Mouse (Mus musculus): ENCODE data around the gene Ubald2. TPM values are rescaled to one million over a fixed set of nuclear protein-coding genes. Genes with fewer than 3 reads are reported as not detected.
"Not testable (repeated sequence)": the region's sequence is repeated elsewhere in the genome, so short reads cannot be mapped to it uniquely, and the experiment has no call there.

Gene Ubald2
- polyA plus RNA-seq, 1 experiment from 2014 or later = 48.4 TPM

GRCm38 (mm10) chr11:116468338-116468737, 34.4 kb downstream of the Ubald2 start:
- WGBS = 81% methylated on average over 3 of the region's 3 CpGs
- not testable (repeated sequence) for H3K9me3 ChIP-seq; H3K27ac ChIP-seq; H3K27me3 ChIP-seq; H3K9ac ChIP-seq (replicated peaks); H3K4me1 ChIP-seq (replicated peaks); H3K4me3 ChIP-seq (replicated peaks); ATAC-seq (ENCODE audit: insufficient number of reproducible peaks, insufficient read depth, low FRiP score, low TSS enrichment, low read depth); H3K4me2 ChIP-seq
- H3K36me3 ChIP-seq = peaks cover 39% of the 10 kb centered on the region

- H3K9me3 ChIP-seq = no peaks in the 10 kb centered on the region
- no peak overlapping the region for H3K9ac ChIP-seq (replicated peaks)
- WGBS = 87% methylated on average over 3 of the region's 3 CpGs
- H3K27me3 ChIP-seq = no peaks in the 10 kb centered on the region
- no peak overlapping the region for H3K4me3 ChIP-seq (replicated peaks)
- no peaks in the 10 kb centered on the region for H3K4me1 ChIP-seq (replicated peaks)
- H3K36me3 ChIP-seq = peaks cover 56% of the 10 kb centered on the region
- ATAC-seq (ENCODE audit: insufficient number of reproducible peaks, insufficient read depth, low FRiP score, low TSS enrichment, low read depth) = no peak
- no peak overlapping the region; the same call in 1 of the 2 replicates for H3K27ac ChIP-seq
- no peak overlapping the region for H3K4me2 ChIP-seq
Measured at GRCm38 (mm10) chr11:116470249-116470648, 36.4 kb downstream of the Ubald2 start.

GRCm38 (mm10) chr11:116470896-116471295, 37.0 kb downstream of the Ubald2 start:
- Histone ChIP-seq H3K4me3 (replicated peaks) (no peak overlapping the region), H3K27ac (no peak overlapping the region), H3K36me3 (peaks cover 62% of the 10 kb centered on the region), H3K9ac (replicated peaks) (0 out of 2 replicates have a peak overlapping the region, but pooled peaks have one; percentile 3), H3K27me3 (no peaks in the 10 kb centered on the region), H3K4me2 (no peak overlapping the region), H3K4me1 (replicated peaks) (no peaks in the 10 kb centered on the region), H3K9me3 (no peaks in the 10 kb centered on the region)
- 94% methylated on average over 4 of the region's 4 CpGs for WGBS
- ATAC-seq (ENCODE audit: insufficient number of reproducible peaks, insufficient read depth, low FRiP score, low TSS enrichment, low read depth) = no peak; the same call in 1 of the 2 replicates

GRCm38 (mm10) chr11:116472275-116472674, 38.4 kb downstream of the Ubald2 start:
- H3K4me2 ChIP-seq = no peak overlapping the region
- H3K27ac ChIP-seq = no peak overlapping the region
- no peaks in the 10 kb centered on the region for H3K4me1 ChIP-seq (replicated peaks)
- H3K9ac ChIP-seq (replicated peaks) = no peak overlapping the region
- no peak overlapping the region for H3K4me3 ChIP-seq (replicated peaks)
- ATAC-seq (ENCODE audit: insufficient number of reproducible peaks, insufficient read depth, low FRiP score, low TSS enrichment, low read depth) = no peak
- H3K9me3 ChIP-seq = no peaks in the 10 kb centered on the region
- WGBS = 86% methylated on average over 4 of the region's 4 CpGs
- H3K27me3 ChIP-seq = no peaks in the 10 kb centered on the region
- H3K36me3 ChIP-seq = peaks cover 76% of the 10 kb centered on the region

GRCm38 (mm10) chr11:116476041-116476440, 42.1 kb downstream of the Ubald2 start:
- 95% methylated on average over 10 of the region's 10 CpGs for WGBS
- no peak overlapping the region for H3K4me3 ChIP-seq (replicated peaks)
- no peaks in the 10 kb centered on the region for H3K9me3 ChIP-seq
- no peak for ATAC-seq (ENCODE audit: insufficient number of reproducible peaks, insufficient read depth, low FRiP score, low TSS enrichment, low read depth)
- no peak overlapping the region for H3K4me2 ChIP-seq
- no peaks in the 10 kb centered on the region for H3K27me3 ChIP-seq
- H3K4me1 ChIP-seq (replicated peaks) = no peaks in the 10 kb centered on the region
- H3K9ac ChIP-seq (replicated peaks) = no peak overlapping the region
- H3K36me3 ChIP-seq = peaks cover 98% of the 10 kb centered on the region
- H3K27ac ChIP-seq = no peak overlapping the region

GRCm38 (mm10) chr11:116476696-116477095, 42.8 kb downstream of the Ubald2 start:
- ATAC-seq (ENCODE audit: insufficient number of reproducible peaks, insufficient read depth, low FRiP score, low TSS enrichment, low read depth) = no peak
- H3K9ac ChIP-seq (replicated peaks) = no peak overlapping the region

GRCm38 (mm10) chr11:116477160-116477759, 43.4 kb downstream of the Ubald2 start:
- no peaks in the 10 kb centered on the region for H3K9me3 ChIP-seq
- H3K36me3 ChIP-seq = peaks cover 98% of the 10 kb centered on the region
- H3K4me1 ChIP-seq (replicated peaks) = no peaks in the 10 kb centered on the region
- ATAC-seq (ENCODE audit: insufficient number of reproducible peaks, insufficient read depth, low FRiP score, low TSS enrichment, low read depth) = no peak
- WGBS = 95% methylated on average over 15 of the region's 15 CpGs
- no peak overlapping the region for H3K4me2 ChIP-seq
- no peak overlapping the region for H3K27ac ChIP-seq
- no peak overlapping the region for H3K9ac ChIP-seq (replicated peaks)
- no peaks in the 10 kb centered on the region for H3K27me3 ChIP-seq
- H3K4me3 ChIP-seq (replicated peaks) = no peak overlapping the region

More at GRCm38 (mm10) chr11:116476696-116477095, 42.8 kb downstream of the Ubald2 start:
- Histone ChIP-seq H3K27me3 (no peaks in the 10 kb centered on the region), H3K4me3 (replicated peaks) (no peak overlapping the region), H3K27ac (no peak overlapping the region), H3K9me3 (no peaks in the 10 kb centered on the region), H3K4me2 (no peak overlapping the region), H3K36me3 (peaks cover 98% of the 10 kb centered on the region), H3K4me1 (replicated peaks) (no peaks in the 10 kb centered on the region)
- 90% methylated on average over 6 of the region's 6 CpGs for WGBS

GRCm38 (mm10) chr11:116478978-116479377, 45.1 kb downstream of the Ubald2 start:
- no peak overlapping the region for H3K4me3 ChIP-seq (replicated peaks)
- H3K4me2 ChIP-seq = no peak overlapping the region
- H3K36me3 ChIP-seq = peaks cover 97% of the 10 kb centered on the region
- 85% methylated on average over 7 of the region's 7 CpGs for WGBS
- H3K9ac ChIP-seq (replicated peaks) = no peak overlapping the region
- no peaks in the 10 kb centered on the region for H3K27me3 ChIP-seq
- ATAC-seq (ENCODE audit: insufficient number of reproducible peaks, insufficient read depth, low FRiP score, low TSS enrichment, low read depth) = no peak
- no peaks in the 10 kb centered on the region for H3K9me3 ChIP-seq
- H3K4me1 ChIP-seq (replicated peaks) = no peaks in the 10 kb centered on the region
- no peak overlapping the region for H3K27ac ChIP-seq

- no peak for ATAC-seq (ENCODE audit: insufficient number of reproducible peaks, insufficient read depth, low FRiP score, low TSS enrichment, low read depth)
- H3K27me3 ChIP-seq = no peaks in the 10 kb centered on the region
- H3K9ac ChIP-seq (replicated peaks) = no peak overlapping the region
- H3K36me3 ChIP-seq = peaks cover 99% of the 10 kb centered on the region
- H3K4me2 ChIP-seq = no peak overlapping the region
- H3K4me1 ChIP-seq (replicated peaks) = no peaks in the 10 kb centered on the region
- H3K27ac ChIP-seq = no peak overlapping the region
- H3K9me3 ChIP-seq = no peaks in the 10 kb centered on the region
- WGBS = 61% methylated on average over 8 of the region's 8 CpGs
- no peak overlapping the region for H3K4me3 ChIP-seq (replicated peaks)
Measured at GRCm38 (mm10) chr11:116479832-116480231, 45.9 kb downstream of the Ubald2 start.

- no peaks in the 10 kb centered on the region for H3K9me3 ChIP-seq
- ATAC-seq (ENCODE audit: insufficient number of reproducible peaks, insufficient read depth, low FRiP score, low TSS enrichment, low read depth) = no peak
- H3K27ac ChIP-seq = no peak overlapping the region
- H3K36me3 ChIP-seq = peaks cover 99% of the 10 kb centered on the region
- H3K4me2 ChIP-seq = no peak overlapping the region
- WGBS = 94% methylated on average over 8 of the region's 8 CpGs
- no peak overlapping the region for H3K9ac ChIP-seq (replicated peaks)
- H3K4me3 ChIP-seq (replicated peaks) = no peak overlapping the region
- H3K27me3 ChIP-seq = no peaks in the 10 kb centered on the region
- H3K4me1 ChIP-seq (replicated peaks) = no peaks in the 10 kb centered on the region
Measured at GRCm38 (mm10) chr11:116480975-116481374, 47.1 kb downstream of the Ubald2 start.

- no peaks in the 10 kb centered on the region for H3K27me3 ChIP-seq
- no peak overlapping the region for H3K4me2 ChIP-seq
- peaks cover 99% of the 10 kb centered on the region for H3K36me3 ChIP-seq
- no peak for ATAC-seq (ENCODE audit: insufficient number of reproducible peaks, insufficient read depth, low FRiP score, low TSS enrichment, low read depth)
- H3K9ac ChIP-seq (replicated peaks) = no peak overlapping the region
- H3K27ac ChIP-seq = no peak overlapping the region
- no peaks in the 10 kb centered on the region for H3K4me1 ChIP-seq (replicated peaks)
- WGBS = 93% methylated on average over 7 of the region's 7 CpGs
- H3K4me3 ChIP-seq (replicated peaks) = no peak overlapping the region
- H3K9me3 ChIP-seq = no peaks in the 10 kb centered on the region
Measured at GRCm38 (mm10) chr11:116481776-116482175, 47.9 kb downstream of the Ubald2 start.

- no peak overlapping the region for H3K9ac ChIP-seq (replicated peaks)
- ATAC-seq (ENCODE audit: insufficient number of reproducible peaks, insufficient read depth, low FRiP score, low TSS enrichment, low read depth) = no peak
- H3K9me3 ChIP-seq = no peaks in the 10 kb centered on the region
- WGBS = 95% methylated on average over 8 of the region's 8 CpGs
- H3K4me1 ChIP-seq (replicated peaks) = peaks cover 6% of the 10 kb centered on the region; the same call in 1 of the 2 replicates
- no peaks in the 10 kb centered on the region for H3K27me3 ChIP-seq
- H3K27ac ChIP-seq = no peak overlapping the region
- H3K36me3 ChIP-seq = peaks cover 92% of the 10 kb centered on the region
- H3K4me3 ChIP-seq (replicated peaks) = no peak overlapping the region
- no peak overlapping the region for H3K4me2 ChIP-seq
Measured at GRCm38 (mm10) chr11:116484261-116484660, 50.4 kb downstream of the Ubald2 start.
